Mouse (Mus musculus) v-Abl transformed pro-B cells (cell line): ENCODE measurements around the gene Car4.

ENCODE experiments used
- in situ Hi-C, 2 experiments: fragments of 400-800 bp; cut with MboI; formaldehyde crosslinking; loops; one replicate each; pipeline ENCODE4 v1.15.1; 2025; ENCODE audit not compliant: unreplicated experiment in 2 of 2

Gene Car4

GRCm38 (mm10) chr11:84988341-84988919 is 30.8 kb downstream of the Car4 start:
- in situ Hi-C loops, result no loop called here

- in situ Hi-C loops, result no loop called here
Observed at GRCm38 (mm10) chr11:84992996-84993395, 35.4 kb downstream of the Car4 start.

DNA sequence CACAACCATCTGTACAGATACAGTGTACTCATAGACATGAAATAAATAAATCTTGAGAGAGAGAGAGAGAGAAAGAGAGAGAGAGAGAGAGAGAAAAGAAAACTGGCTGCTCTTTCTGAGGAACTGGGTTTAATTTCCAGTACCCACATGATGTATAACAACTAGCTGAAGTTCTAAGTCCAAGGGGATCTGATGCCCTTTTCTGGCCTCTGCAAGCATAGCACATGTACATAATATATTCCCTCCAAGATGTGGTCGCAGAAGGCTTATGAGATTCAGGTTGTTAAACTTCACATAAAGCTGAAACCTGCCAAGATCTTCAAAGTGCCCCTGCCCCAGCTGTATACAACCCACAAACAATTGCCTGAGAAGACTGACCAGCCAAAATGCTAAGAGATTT is 37.7 kb downstream of the Car4 start:
- in situ Hi-C loops, result no loop called here

- in situ Hi-C loops, result no loop called here
Observed at GRCm38 (mm10) chr11:85003566-85003965, 46.0 kb downstream of the Car4 start.

- in situ Hi-C loops, result no loop called here
Observed at GRCm38 (mm10) chr11:85013121-85013520, 55.5 kb downstream of the Car4 start.
